Mouse (Mus musculus): ENCODE results near the gene Ubd.

DNA sequence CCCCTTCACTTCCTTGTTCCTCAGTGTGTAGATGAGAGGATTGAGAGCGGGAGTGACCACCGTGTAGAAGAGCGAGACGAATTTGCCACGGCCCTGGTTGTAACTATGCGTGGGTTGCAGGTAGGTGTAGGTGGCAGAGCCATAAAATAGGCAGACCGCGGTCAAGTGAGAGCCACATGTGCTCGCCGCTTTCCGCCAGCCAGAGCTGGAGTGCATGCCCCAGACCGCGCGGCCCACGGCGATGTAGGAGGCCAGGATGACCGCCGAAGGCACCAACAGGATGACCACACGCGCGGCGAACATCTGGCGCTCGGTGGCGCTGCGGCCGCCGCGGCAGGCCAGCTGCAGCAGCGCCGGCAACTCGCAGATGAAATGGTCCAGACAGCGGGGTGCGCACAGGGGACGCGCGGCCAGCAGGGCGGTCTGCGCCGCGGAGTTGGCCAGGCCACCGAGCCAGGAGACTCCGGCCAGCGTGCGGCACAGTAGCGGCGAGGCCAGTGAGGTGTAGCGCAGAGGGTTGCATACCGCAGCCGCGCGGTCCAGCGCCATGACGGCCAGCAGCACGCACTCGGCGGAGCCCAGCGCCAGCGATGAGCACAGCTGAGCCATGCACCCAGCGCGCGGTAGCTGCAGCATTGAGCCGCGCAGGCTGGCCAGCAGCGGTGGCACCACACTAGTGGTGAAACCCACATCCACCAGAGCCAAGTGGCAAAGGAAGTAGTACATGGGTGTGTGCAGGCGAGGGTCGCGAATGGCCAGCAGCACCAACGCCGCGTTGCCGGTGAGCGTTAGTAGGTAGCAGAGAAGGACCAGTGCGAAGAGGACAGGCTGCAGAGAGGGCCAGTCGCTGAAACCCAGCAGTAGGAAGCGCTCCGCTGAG lies 3.4 kb downstream of the Ubd start:
- TF ChIP-seq CTCF (IDR thresholded peaks at IDR 0.05; ENCODE audit: extremely low read depth, insufficient read depth, insufficient read length, insufficient replicate concordance) = no peak
- no peak for TF ChIP-seq POLR2A (IDR thresholded peaks at IDR 0.05; ENCODE audit: low read depth, low read length)

Measured in spleen, adult 2 months (tissue).